Mouse (Mus musculus) liver, embryonic 14.5 days (tissue): ENCODE measurements around the gene Adgre1. TPM values are rescaled to one million over a fixed set of nuclear protein-coding genes. Genes with fewer than 3 reads are reported as not detected.

Experiments
- ATAC-seq: fragments of 200-750 bp; cut with Nextera tagmentation; 2 replicates; pipeline ENCODE4 v1.8.0; 2017; ENCODE audit warnings: moderate number of reproducible peaks, mild to moderate bottlenecking, moderate library complexity; ENCODE audit not compliant: insufficient read depth
- DNase-seq, 3 experiments: peaks; one replicate each; pipeline ENCODE4 v3.0.0-alpha.2; 2012 to 2013; ENCODE audit warnings: low read depth in 3 of 3, low spot score in 3 of 3
- H3K27ac ChIP-seq: fragments of 300-500 bp; sonication (generic); 2 replicates; pipeline ENCODE4 v1.5.1; 2014; ENCODE audit warnings: moderate library complexity, mild to moderate bottlenecking, control low read depth, inconsistent platforms
- H3K27me3 ChIP-seq: fragments of 300-500 bp; sonication (generic); 2 replicates; pipeline ENCODE4 v1.6.1; 2014; ENCODE audit warnings: mild to moderate bottlenecking, low read length, moderate library complexity; ENCODE audit not compliant: control insufficient read depth, insufficient read depth
- H3K36me3 ChIP-seq: fragments of 300-500 bp; sonication (generic); replicated peaks from 2 replicates; pipeline ENCODE4 v1.6.1; 2014; ENCODE audit warnings: low read depth; ENCODE audit not compliant: control insufficient read depth, insufficient read depth
- H3K4me1 ChIP-seq, 2 experiments: fragments of 200-500 bp in 1 of 2; fragments of 300-500 bp in 1 of 2; sonication (generic) in 1 of 2; replicated peaks; 2 replicates each; pipeline ENCODE4 v1.6.1; 2012 to 2014; ENCODE audit warnings: antibody characterized with exemption in 1 of 2, inconsistent platforms in 1 of 2, low read length in 1 of 2; ENCODE audit not compliant: control insufficient read depth in 2 of 2, insufficient read depth in 2 of 2
- H3K4me2 ChIP-seq: fragments of 300-500 bp; sonication (generic); 2 replicates; pipeline ENCODE4 v1.6.1; 2014; ENCODE audit warnings: low read depth, mild to moderate bottlenecking, control low read depth, moderate library complexity
- H3K4me3 ChIP-seq, 2 experiments: fragments of 200-500 bp in 1 of 2; fragments of 300-500 bp in 1 of 2; sonication (generic) in 1 of 2; 2 replicates each; pipeline ENCODE4 v1.5.1; 2012 to 2014; ENCODE audit warnings: low read depth in 2 of 2, low read length in 2 of 2, mild to moderate bottlenecking in 2 of 2, control low read depth in 1 of 2, inconsistent platforms in 1 of 2, moderate library complexity in 1 of 2; ENCODE audit not compliant: insufficient read depth in 1 of 2
- H3K9ac ChIP-seq: fragments of 300-500 bp; sonication (generic); replicated peaks from 2 replicates; pipeline ENCODE4 v1.6.1; 2014; ENCODE audit warnings: mild to moderate bottlenecking, control low read depth, moderate library complexity
- H3K9me3 ChIP-seq: fragments of 300-500 bp; sonication (generic); 2 replicates; pipeline ENCODE4 v1.6.1; 2016; ENCODE audit warnings: low read length, mixed read lengths; ENCODE audit not compliant: control insufficient read depth
- CTCF ChIP-seq: IDR thresholded peaks from 2 replicates; pipeline ENCODE4 v1.5.1; 2016; ENCODE audit warnings: antibody characterized with exemption, low read depth, control low read depth
- EP300 ChIP-seq: IDR thresholded peaks from 2 replicates; pipeline ENCODE4 v1.6.1; 2016; ENCODE audit warnings: antibody characterized with exemption, low read depth
- WGBS: fragments of 180-500 bp; shearing (Covaris S2); extraction: QIAGEN DNeasy Blood & Tissue Kit; methylation state at CpG from one replicate; pipeline ENCODE4 v1.1.7; 2014; ENCODE audit not compliant: insufficient replicate concordance; 5-methylcytosine and 5-hydroxymethylcytosine counted together
- polyA plus RNA-seq, 2 experiments: library from polyadenylated mRNA; depleted of rRNA in 1 of 2; stranded (reverse) in 1 of 2; unstranded in 1 of 2; fragments of >200 nt; fragmentation: Nextera tagmentation in 1 of 2; extraction: Ambion mirVana in 1 of 2; gene quantifications; 2 replicates each; pipeline versions ENCODE4 v1.2.1 to v1.2.3; 2012 to 2014

Adgre1 gene
- polyA plus RNA-seq, 2 experiments = 10.9 to 20.4 TPM

- no peak overlapping the region for H3K9ac ChIP-seq
- DNase-seq = no peak
- H3K4me2 ChIP-seq = no peak overlapping the region
- no peak for ATAC-seq
- no peak overlapping the region for H3K4me3 ChIP-seq
- H3K27me3 ChIP-seq = no peaks in the 10 kb centered on the region
- TF ChIP-seq EP300 (no peak), CTCF (no peak)
- no peak overlapping the region for H3K27ac ChIP-seq
- no peaks in the 10 kb centered on the region; a peak in 1 of 4 replicates for H3K4me1 ChIP-seq
- 49% methylated on average over 10 of the region's 10 CpGs for WGBS
- H3K36me3 ChIP-seq = no peaks in the 10 kb centered on the region
- no peaks in the 10 kb centered on the region for H3K9me3 ChIP-seq
Measured at GRCm38 (mm10) chr17:57337996-57338395, 20.5 kb upstream of the Adgre1 start.

GRCm38 (mm10) chr17:57339298-57339697 lies 19.2 kb upstream of the Adgre1 start:
- no peaks in the 10 kb centered on the region for H3K27me3 ChIP-seq
- ATAC-seq = no peak
- no peaks in the 10 kb centered on the region for H3K9me3 ChIP-seq
- no peaks in the 10 kb centered on the region; a peak in 1 of 4 replicates for H3K4me1 ChIP-seq
- H3K4me2 ChIP-seq = no peak overlapping the region
- WGBS = 45% methylated on average over 9 of the region's 9 CpGs
- no peak for DNase-seq
- no peak overlapping the region for H3K4me3 ChIP-seq
- H3K9ac ChIP-seq = no peak overlapping the region
- no peak overlapping the region for H3K27ac ChIP-seq
- no peaks in the 10 kb centered on the region for H3K36me3 ChIP-seq
- TF ChIP-seq CTCF (no peak), EP300 (no peak)

GRCm38 (mm10) chr17:57341568-57341967 lies 16.9 kb upstream of the Adgre1 start:
- Histone ChIP-seq H3K4me3 (no peak overlapping the region), H3K27me3 (no peaks in the 10 kb centered on the region), H3K4me1 (no peaks in the 10 kb centered on the region), H3K9ac (no peak overlapping the region), H3K9me3 (no peaks in the 10 kb centered on the region), H3K27ac (no peak overlapping the region), H3K4me2 (no peak overlapping the region), H3K36me3 (no peaks in the 10 kb centered on the region)
- DNase-seq (no peak), ATAC-seq (no peak)
- 22% methylated on average over 4 of the region's 4 CpGs for WGBS
- TF ChIP-seq CTCF = no peak
- no peak for TF ChIP-seq EP300

- H3K36me3 ChIP-seq = no peaks in the 10 kb centered on the region
- no peak for ATAC-seq
Measured at GRCm38 (mm10) chr17:57344029-57344707, 14.3 kb upstream of the Adgre1 start.

GRCm38 (mm10) chr17:57347017-57347416 lies 11.5 kb upstream of the Adgre1 start:
- H3K4me1 ChIP-seq = no peaks in the 10 kb centered on the region
- DNase-seq (no peak), ATAC-seq (peak; percentile 37; the same call in 1 of the 2 replicates)
- H3K27me3 ChIP-seq = no peaks in the 10 kb centered on the region
- H3K4me3 ChIP-seq = no peak overlapping the region
- no peaks in the 10 kb centered on the region for H3K9me3 ChIP-seq
- no peak overlapping the region for H3K9ac ChIP-seq
- no peaks in the 10 kb centered on the region for H3K36me3 ChIP-seq
- no peak for TF ChIP-seq EP300
- TF ChIP-seq CTCF = no peak
- no peak overlapping the region for H3K27ac ChIP-seq
- no peak overlapping the region for H3K4me2 ChIP-seq
- 14% methylated on average over 6 of the region's 6 CpGs for WGBS

More at GRCm38 (mm10) chr17:57344029-57344707, 14.3 kb upstream of the Adgre1 start:
- WGBS = 10% methylated on average over 2 of the region's 2 CpGs
- no peak overlapping the region for H3K4me2 ChIP-seq
- no peak for DNase-seq
- H3K27ac ChIP-seq = no peak overlapping the region
- no peak overlapping the region for H3K9ac ChIP-seq
- no peaks in the 10 kb centered on the region for H3K27me3 ChIP-seq
- no peak for TF ChIP-seq EP300
- no peak for TF ChIP-seq CTCF
- H3K4me1 ChIP-seq = no peaks in the 10 kb centered on the region
- no peaks in the 10 kb centered on the region for H3K9me3 ChIP-seq
- H3K4me3 ChIP-seq = no peak overlapping the region
